ENCODE assay signal across 8 mouse cellular contexts in the genomic region with DNA sequence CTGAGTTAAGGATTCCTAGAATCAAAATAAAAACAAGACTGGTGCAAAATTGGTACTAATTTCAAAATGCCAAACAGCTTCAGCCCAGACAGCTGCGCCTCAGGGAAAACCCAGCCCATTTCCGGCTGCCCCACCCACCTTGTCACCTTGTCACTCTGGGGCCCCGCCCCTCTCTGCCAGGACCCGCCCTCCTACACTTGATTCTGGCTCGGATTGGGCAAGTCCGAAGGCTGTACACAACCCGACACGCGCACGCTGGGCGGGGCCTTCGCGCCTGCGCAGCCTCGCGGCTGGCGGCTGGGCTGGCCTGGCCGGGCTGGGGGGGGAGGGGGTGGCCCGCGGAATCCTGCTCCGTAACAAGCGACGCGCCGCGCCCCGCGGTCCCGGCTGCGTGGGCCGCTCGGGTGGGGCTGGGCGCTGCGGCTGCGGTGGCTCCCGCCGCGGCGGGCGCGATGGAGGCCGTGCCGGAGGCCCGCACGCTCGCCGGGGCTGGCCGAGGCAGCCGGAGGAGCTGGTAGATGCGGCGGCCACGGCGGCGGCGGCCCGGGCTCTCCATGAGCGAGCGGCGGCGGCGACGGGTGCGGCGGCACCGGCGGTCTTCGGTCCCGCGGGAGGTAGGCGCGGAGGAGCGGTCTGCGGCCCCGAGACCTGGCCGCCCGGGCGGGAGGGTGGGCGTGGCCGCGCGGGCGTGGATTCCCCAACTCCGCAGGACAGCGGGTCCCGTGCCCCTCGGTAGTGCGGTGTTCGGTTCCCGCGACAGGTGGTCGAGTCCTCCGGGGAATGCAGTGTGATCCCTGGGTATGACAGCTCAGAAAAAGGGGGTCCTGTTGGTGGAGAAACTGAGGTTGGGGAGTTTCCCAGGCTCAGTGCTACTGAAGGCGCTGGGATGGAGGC. TPM values are rescaled to one million over a fixed set of nuclear protein-coding genes. Genes with fewer than 3 reads are reported as not detected.
DNase-seq lines count a peak whose midpoint lies in the region; ATAC-seq and TF ChIP-seq lines count a peak whose summit lies in the region.

A gene (plus strand): TSS at position 329 of the 894 bp plus-strand sequence.

- WGBS in embryonic facial prominence, embryonic 13.5 days: 0% methylated on average over 64 of the region's 93 CpGs
- WGBS in kidney, adult 2 months: under 1% methylated on average over 93 of the region's 93 CpGs
- under 1% methylated on average over 72 of the region's 93 CpGs for WGBS in limb, embryonic 12.5 days
- under 1% methylated on average over 80 of the region's 93 CpGs for WGBS in midbrain, embryonic 15.5 days
- WGBS in spleen, adult 2 months: under 1% methylated on average over 70 of the region's 93 CpGs

- ATAC-seq in embryonic facial prominence, embryonic 13.5 days (ENCODE audit: insufficient number of reproducible peaks, insufficient read depth, low FRiP score, low TSS enrichment, low read depth): peak; percentile 100
- ATAC-seq in limb, embryonic 12.5 days (ENCODE audit: insufficient number of reproducible peaks, insufficient read depth, low FRiP score, low TSS enrichment, low read depth): peak; percentile 100
- ATAC-seq in midbrain, embryonic 15.5 days (replicated peaks): peak; percentile 100

- peak within 1 kb of the TSS; percentile 68; the same call in 1 of the 2 replicates for H3K27ac ChIP-seq in embryonic facial prominence, embryonic 13.5 days
- H3K27ac ChIP-seq in kidney, adult 2 months (ENCODE audit: insufficient read depth, low read depth, low read length): no peak within 1 kb of the TSS
- H3K27ac ChIP-seq in limb, embryonic 12.5 days: 0 out of 2 replicates have a peak within 1 kb of the TSS, but pooled peaks have one; percentile 23
- peak within 1 kb of the TSS; percentile 83 for H3K27ac ChIP-seq in midbrain, embryonic 15.5 days
- H3K27ac ChIP-seq in spleen, adult 2 months (ENCODE audit: insufficient read depth, low read length): 0 out of 2 replicates have a peak within 1 kb of the TSS, but pooled peaks have one; percentile 28

- H3K27me3 ChIP-seq in embryonic facial prominence, embryonic 13.5 days: no peaks in the 10 kb centered on the region
- no peaks in the 10 kb centered on the region for H3K27me3 ChIP-seq in kidney, adult 2 months (replicated peaks; ENCODE audit: control insufficient read depth, insufficient read depth, low read length)
- no peaks in the 10 kb centered on the region for H3K27me3 ChIP-seq in limb, embryonic 12.5 days
- no peaks in the 10 kb centered on the region for H3K27me3 ChIP-seq in midbrain, embryonic 15.5 days (replicated peaks)
- peaks cover 4% of the 10 kb centered on the region; the same call in 1 of the 2 replicates for H3K27me3 ChIP-seq in spleen, adult 2 months (ENCODE audit: control insufficient read depth, insufficient read depth, low read length)

- no peaks in the 10 kb centered on the region for H3K36me3 ChIP-seq in embryonic facial prominence, embryonic 13.5 days
- H3K36me3 ChIP-seq in kidney, adult 2 months (ENCODE audit: control insufficient read depth, insufficient read depth, low read length): no peaks in the 10 kb centered on the region
- H3K36me3 ChIP-seq in limb, embryonic 12.5 days: peaks cover 13% of the 10 kb centered on the region
- H3K36me3 ChIP-seq in midbrain, embryonic 15.5 days (replicated peaks): peaks cover 4% of the 10 kb centered on the region; the same call in 1 of the 2 replicates
- no peaks in the 10 kb centered on the region for H3K36me3 ChIP-seq in spleen, adult 2 months (ENCODE audit: control insufficient read depth, insufficient read depth, low read length)

- TF ChIP-seq CTCF in kidney, adult 2 months (conservative IDR thresholded peaks at IDR 0.05; ENCODE audit: insufficient read depth, insufficient read length, low read depth, low read length): no peak
- no peak for TF ChIP-seq CTCF in spleen, adult 2 months (IDR thresholded peaks at IDR 0.05; ENCODE audit: extremely low read depth, insufficient read depth, insufficient read length, insufficient replicate concordance)

- peak within 1 kb of the TSS; percentile 81 for H3K4me3 ChIP-seq in embryonic facial prominence, embryonic 13.5 days
- peak within 1 kb of the TSS; percentile 98 for H3K4me3 ChIP-seq in kidney, adult 2 months (ENCODE audit: insufficient read depth, low read depth, low read length)
- peak within 1 kb of the TSS; percentile 83 for H3K4me3 ChIP-seq in limb, embryonic 12.5 days (replicated peaks)
- H3K4me3 ChIP-seq in midbrain, embryonic 15.5 days: peak within 1 kb of the TSS; percentile 75
- H3K4me3 ChIP-seq in spleen, adult 2 months (ENCODE audit: extremely low read depth, insufficient read depth, insufficient read length): peak within 1 kb of the TSS; percentile 62

- H3K9me3 ChIP-seq in embryonic facial prominence, embryonic 13.5 days: no peaks in the 10 kb centered on the region
- H3K9me3 ChIP-seq in limb, embryonic 12.5 days: no peaks in the 10 kb centered on the region
- no peaks in the 10 kb centered on the region for H3K9me3 ChIP-seq in midbrain, embryonic 15.5 days

- peak within 1 kb of the TSS; percentile 84 for H3K9ac ChIP-seq in embryonic facial prominence, embryonic 13.5 days
- H3K9ac ChIP-seq in limb, embryonic 12.5 days (replicated peaks): peak within 1 kb of the TSS; percentile 87
- H3K9ac ChIP-seq in midbrain, embryonic 15.5 days: peak within 1 kb of the TSS; percentile 80

- DNase-seq in 3134 (ENCODE audit: extremely low read depth, insufficient read length, low spot score): peak; percentile 95
- DNase-seq in adrenal gland, postnatal 36 days: peak; percentile 97 to 98
- DNase-seq in heart, adult 18-20 months: peak; percentile 97
- peak; percentile 98 for DNase-seq in kidney, adult 2 months
- DNase-seq in spleen, adult 2 months (ENCODE audit: low read depth in 1 of 2, low spot score in 2 of 2): peak; percentile 91 to 94

- no peak for TF ChIP-seq POLR2A in kidney, adult 2 months (IDR thresholded peaks at IDR 0.05; ENCODE audit: low read depth, low read length)
- no peak for TF ChIP-seq POLR2A in spleen, adult 2 months (IDR thresholded peaks at IDR 0.05; ENCODE audit: low read depth, low read length)

- H3K4me1 ChIP-seq in embryonic facial prominence, embryonic 13.5 days: no peaks in the 10 kb centered on the region
- H3K4me1 ChIP-seq in kidney, adult 2 months (ENCODE audit: control insufficient read depth, insufficient read depth, low read length): no peaks in the 10 kb centered on the region
- H3K4me1 ChIP-seq in limb, embryonic 12.5 days (replicated peaks): no peaks in the 10 kb centered on the region
- peaks cover 14% of the 10 kb centered on the region for H3K4me1 ChIP-seq in midbrain, embryonic 15.5 days
- H3K4me1 ChIP-seq in spleen, adult 2 months (ENCODE audit: control insufficient read depth, insufficient read depth, insufficient read length): no peaks in the 10 kb centered on the region

- peak within 1 kb of the TSS; percentile 79 for H3K4me2 ChIP-seq in embryonic facial prominence, embryonic 13.5 days
- H3K4me2 ChIP-seq in limb, embryonic 12.5 days: peak within 1 kb of the TSS; percentile 75
- peak within 1 kb of the TSS; percentile 70 for H3K4me2 ChIP-seq in midbrain, embryonic 15.5 days

RNA-seq across cellular contexts. Expression of the gene that starts here (rescaled TPM):
- total RNA-seq in adrenal gland, postnatal 36 days (2021): 1 to 10 TPM; 3.6 to 4.1 TPM
- 2.3 and 3.5 TPM in 2 replicates for polyA plus RNA-seq in embryonic facial prominence, embryonic 13.5 days (2015; fragmentation: Nextera tagmentation; extraction: Ambion mirVana)
- total RNA-seq in heart, adult 18-20 months (2021): 1 to 10 TPM; 1.6 to 3.4 TPM
- polyA plus RNA-seq in kidney, adult 2 months (2012; rRNA removed): 0.33 and 0.50 TPM in 2 replicates
- polyA plus RNA-seq in limb, embryonic 12.5 days (2016; fragmentation: Nextera tagmentation; extraction: Ambion mirVana): 3.8 and 4.9 TPM in 2 replicates
- 1.7 and 2.4 TPM in 2 replicates for polyA plus RNA-seq in midbrain, embryonic 15.5 days (2015; fragmentation: Nextera tagmentation; extraction: Ambion mirVana)
- polyA plus RNA-seq in spleen, adult 2 months (2012; rRNA removed): 0.58 and 0.59 TPM in 2 replicates

Comparison
In these comparisons a context has a peak if more than half of its experiments do, and no peak if none do; other contexts are left out.
1. Peak in DNase-seq and H3K4me3 ChIP-seq in kidney, adult 2 months; RNA of the gene not detected or under 1 TPM.
2. Peak in DNase-seq, H3K4me3 ChIP-seq and H3K27ac ChIP-seq in spleen, adult 2 months; RNA of the gene not detected or under 1 TPM.